Mouse (Mus musculus): ENCODE measurements around the gene Plagl1. TPM values are rescaled to one million over a fixed set of nuclear protein-coding genes. Genes with fewer than 3 reads are reported as not detected.

The Plagl1 gene
- polyA plus RNA-seq, 1 experiment from 2014 or later = 60.3 TPM

Other genes with a start within 250 kb of the Plagl1 start
- 52.0 and 56.0 TPM in 2 replicates for gene Utrn, start 191.1 kb upstream of the Plagl1 start, polyA plus RNA-seq (2016; fragmentation: Nextera tagmentation; extraction: Ambion mirVana)
- gene Stx11, start 96.2 kb upstream of the Plagl1 start, polyA plus RNA-seq (2016; fragmentation: Nextera tagmentation; extraction: Ambion mirVana) = 2.2 and 3.0 TPM in 2 replicates
- gene Sf3b5, start 55.2 kb upstream of the Plagl1 start, polyA plus RNA-seq (2016; fragmentation: Nextera tagmentation; extraction: Ambion mirVana) = 26.8 and 30.6 TPM in 2 replicates
- gene Zc2hc1b, start 117.5 kb downstream of the Plagl1 start, polyA plus RNA-seq (2016; fragmentation: Nextera tagmentation; extraction: Ambion mirVana) = not detected in 2 replicates
- 47.1 and 48.0 TPM in 2 replicates for gene Ltv1, start 132.7 kb downstream of the Plagl1 start, polyA plus RNA-seq (2016; fragmentation: Nextera tagmentation; extraction: Ambion mirVana)

Measured in hindbrain, embryonic 12.5 days (tissue).